Mouse (Mus musculus): Measurements from ENCODE around the gene Pxylp1.
"Not testable (repeated sequence)": the region's sequence is repeated elsewhere in the genome, so short reads cannot be mapped to it uniquely, and the experiment has no call there.

Gene Pxylp1

GRCm38 (mm10) chr9:96892546-96892945 is at the start of gene Pxylp1:
Pxylp1 (minus strand) TSS chr9:96892669.
- DNase-seq (ENCODE audit: low read depth, low spot score): peak; percentile 46

GRCm38 (mm10) chr9:96938887-96939286 is 46.4 kb upstream of the Pxylp1 start:
- no peak for DNase-seq (ENCODE audit: low read depth, low spot score)

- not testable (repeated sequence) for DNase-seq (ENCODE audit: low read depth, low spot score)
Observed at GRCm38 (mm10) chr9:96936427-96936826, 44.0 kb upstream of the Pxylp1 start.

GRCm38 (mm10) chr9:96935556-96936300 is 43.3 kb upstream of the Pxylp1 start:
- no peak for DNase-seq (ENCODE audit: low read depth, low spot score)

- DNase-seq (ENCODE audit: low read depth, low spot score): no peak
Observed at GRCm38 (mm10) chr9:96934816-96935215, 42.3 kb upstream of the Pxylp1 start.

GRCm38 (mm10) chr9:96932751-96933150 is 40.3 kb upstream of the Pxylp1 start:
- DNase-seq (ENCODE audit: low read depth, low spot score): no peak

GRCm38 (mm10) chr9:96923577-96924316 is 31.3 kb upstream of the Pxylp1 start:
- peak; percentile 49 for DNase-seq (ENCODE audit: low read depth, low spot score)

GRCm38 (mm10) chr9:96923119-96923518 is 30.6 kb upstream of the Pxylp1 start:
- DNase-seq (ENCODE audit: low read depth, low spot score): no peak

- peak; percentile 96 for DNase-seq (ENCODE audit: low read depth, low spot score)
Observed at GRCm38 (mm10) chr9:96916620-96917538, 24.4 kb upstream of the Pxylp1 start.

GRCm38 (mm10) chr9:96916076-96916475 is 23.6 kb upstream of the Pxylp1 start:
- no peak for DNase-seq (ENCODE audit: low read depth, low spot score)

- no peak for DNase-seq (ENCODE audit: low read depth, low spot score)
Observed at GRCm38 (mm10) chr9:96914851-96915250, 22.4 kb upstream of the Pxylp1 start.

- no peak for DNase-seq (ENCODE audit: low read depth, low spot score)
Observed at GRCm38 (mm10) chr9:96914005-96914404, 21.5 kb upstream of the Pxylp1 start.

GRCm38 (mm10) chr9:96909503-96909902 is 17.0 kb upstream of the Pxylp1 start:
- DNase-seq (ENCODE audit: low read depth, low spot score): no peak

GRCm38 (mm10) chr9:96908737-96909136 is 16.3 kb upstream of the Pxylp1 start:
- DNase-seq (ENCODE audit: low read depth, low spot score): no peak

GRCm38 (mm10) chr9:96904360-96905355 is 12.2 kb upstream of the Pxylp1 start:
- no peak for DNase-seq (ENCODE audit: low read depth, low spot score)

- no peak for DNase-seq (ENCODE audit: low read depth, low spot score)
Observed at GRCm38 (mm10) chr9:96899717-96900116, 7.2 kb upstream of the Pxylp1 start.

GRCm38 (mm10) chr9:96899004-96899403 is 6.5 kb upstream of the Pxylp1 start:
- DNase-seq (ENCODE audit: low read depth, low spot score): no peak

- DNase-seq (ENCODE audit: low read depth, low spot score): no peak
Observed at GRCm38 (mm10) chr9:96896690-96897089, 4.2 kb upstream of the Pxylp1 start.

GRCm38 (mm10) chr9:96893582-96893981 is 1.1 kb upstream of the Pxylp1 start:
- DNase-seq (ENCODE audit: low read depth, low spot score): no peak
